Mouse (Mus musculus) liver, embryonic 13.5 days (tissue): ENCODE results near the gene Grik3. TPM values are rescaled to one million over a fixed set of nuclear protein-coding genes. Genes with fewer than 3 reads are reported as not detected.

ENCODE experiments used
- ATAC-seq: fragments of 200-750 bp; cut with Nextera tagmentation; 2 replicates; pipeline ENCODE4 v1.8.0; 2017; ENCODE audit warnings: low read depth, mild to moderate bottlenecking, moderate number of reproducible peaks, moderate library complexity
- DNase-seq: peaks from one replicate; pipeline ENCODE4 v3.0.0; 2022
- H3K27ac ChIP-seq: fragments of 300-500 bp; sonication (generic); 2 replicates; pipeline ENCODE4 v1.5.1; 2015; ENCODE audit warnings: moderate library complexity, mild to moderate bottlenecking, inconsistent platforms
- H3K27me3 ChIP-seq: fragments of 300-500 bp; sonication (generic); 2 replicates; pipeline ENCODE4 v1.6.1; 2015; ENCODE audit warnings: mild to moderate bottlenecking, inconsistent platforms
- H3K36me3 ChIP-seq: fragments of 300-500 bp; sonication (generic); 2 replicates; pipeline ENCODE4 v1.6.1; 2015; ENCODE audit warnings: mild to moderate bottlenecking, inconsistent platforms
- H3K4me1 ChIP-seq: fragments of 300-500 bp; sonication (generic); replicated peaks from 2 replicates; pipeline ENCODE4 v1.6.1; 2015; ENCODE audit warnings: inconsistent platforms
- H3K4me2 ChIP-seq: fragments of 300-500 bp; sonication (generic); 2 replicates; pipeline ENCODE4 v1.6.1; 2015; ENCODE audit warnings: inconsistent platforms, mild to moderate bottlenecking, moderate library complexity
- H3K4me3 ChIP-seq: fragments of 300-500 bp; sonication (generic); replicated peaks from 2 replicates; pipeline ENCODE4 v1.5.1; 2015; ENCODE audit warnings: mild to moderate bottlenecking, inconsistent platforms
- H3K9ac ChIP-seq: fragments of 300-500 bp; sonication (generic); 2 replicates; pipeline ENCODE4 v1.6.1; 2015; ENCODE audit warnings: mild to moderate bottlenecking, inconsistent platforms
- H3K9me3 ChIP-seq: fragments of 300-500 bp; sonication (generic); replicated peaks from 2 replicates; pipeline ENCODE4 v1.6.1; 2016; ENCODE audit warnings: inconsistent platforms
- WGBS: fragments of 180-500 bp; shearing (Covaris S2); methylation state at CpG from one replicate; pipeline ENCODE4 v1.1.7; 2015; ENCODE audit not compliant: insufficient replicate concordance; 5-methylcytosine and 5-hydroxymethylcytosine counted together
- polyA plus RNA-seq: library from polyadenylated mRNA; unstranded; fragments of >200 nt; fragmentation: Nextera tagmentation; extraction: Ambion mirVana; gene quantifications from 2 replicates; pipeline ENCODE4 v1.2.1, GENCODE M21; 2015

Gene Grik3
- polyA plus RNA-seq, 1 experiment from 2014 or later, result 0.01 TPM

GRCm38 (mm10) chr4:125478071-125478470 lies 12.4 kb upstream of the Grik3 start:
- H3K4me2 ChIP-seq, result no peak overlapping the region
- H3K9ac ChIP-seq, result no peak overlapping the region
- H3K27me3 ChIP-seq, result peaks cover 29% of the 10 kb centered on the region
- no peak for DNase-seq
- 20% methylated on average over 12 of the region's 12 CpGs for WGBS
- H3K4me1 ChIP-seq, result no peaks in the 10 kb centered on the region
- H3K4me3 ChIP-seq, result no peak overlapping the region
- no peaks in the 10 kb centered on the region for H3K9me3 ChIP-seq
- ATAC-seq, result no peak
- H3K36me3 ChIP-seq, result no peaks in the 10 kb centered on the region
- H3K27ac ChIP-seq, result no peak overlapping the region

GRCm38 (mm10) chr4:125481256-125481655 lies 9.2 kb upstream of the Grik3 start:
- H3K4me1 ChIP-seq, result no peaks in the 10 kb centered on the region
- no peak overlapping the region for H3K4me2 ChIP-seq
- DNase-seq (no peak), ATAC-seq (no peak)
- H3K36me3 ChIP-seq, result no peaks in the 10 kb centered on the region
- H3K4me3 ChIP-seq, result no peak overlapping the region
- H3K27me3 ChIP-seq, result peaks cover 56% of the 10 kb centered on the region
- H3K27ac ChIP-seq, result no peak overlapping the region
- 21% methylated on average over 3 of the region's 3 CpGs for WGBS
- no peaks in the 10 kb centered on the region for H3K9me3 ChIP-seq
- no peak overlapping the region for H3K9ac ChIP-seq

GRCm38 (mm10) chr4:125484131-125484530 lies 6.4 kb upstream of the Grik3 start:
- Histone ChIP-seq H3K9me3 (no peaks in the 10 kb centered on the region), H3K27me3 (peaks cover 79% of the 10 kb centered on the region), H3K4me2 (no peak overlapping the region), H3K4me3 (no peak overlapping the region), H3K9ac (no peak overlapping the region), H3K4me1 (no peaks in the 10 kb centered on the region), H3K36me3 (no peaks in the 10 kb centered on the region), H3K27ac (no peak overlapping the region)
- no peak for DNase-seq
- 26% methylated on average over 8 of the region's 8 CpGs for WGBS
- no peak for ATAC-seq

- Histone ChIP-seq H3K9ac (no peak overlapping the region), H3K9me3 (no peaks in the 10 kb centered on the region), H3K4me2 (no peak overlapping the region), H3K4me1 (no peaks in the 10 kb centered on the region), H3K36me3 (no peaks in the 10 kb centered on the region), H3K27ac (no peak overlapping the region), H3K27me3 (peaks cover 92% of the 10 kb centered on the region), H3K4me3 (no peak overlapping the region)
- ATAC-seq, result no peak
- 39% methylated on average over 15 of the region's 15 CpGs for WGBS
- DNase-seq, result no peak
These were observed 4.9 kb upstream of the Grik3 start for GRCm38 (mm10) chr4:125485416-125486239.

- WGBS, result 5% methylated on average over 12 of the region's 13 CpGs
- no peak overlapping the region for H3K4me3 ChIP-seq
- no peak overlapping the region for H3K27ac ChIP-seq
- no peaks in the 10 kb centered on the region for H3K36me3 ChIP-seq
- ATAC-seq, result no peak
- H3K9me3 ChIP-seq, result no peaks in the 10 kb centered on the region
- no peak overlapping the region for H3K9ac ChIP-seq
- no peak for DNase-seq
- peaks cover 92% of the 10 kb centered on the region for H3K27me3 ChIP-seq
- no peaks in the 10 kb centered on the region for H3K4me1 ChIP-seq
- H3K4me2 ChIP-seq, result no peak overlapping the region
These were observed 3.9 kb upstream of the Grik3 start for GRCm38 (mm10) chr4:125486616-125487015.

GRCm38 (mm10) chr4:125487031-125487430 lies 3.5 kb upstream of the Grik3 start:
- Histone ChIP-seq H3K9me3 (no peaks in the 10 kb centered on the region), H3K4me1 (no peaks in the 10 kb centered on the region), H3K36me3 (no peaks in the 10 kb centered on the region), H3K27ac (no peak overlapping the region), H3K4me3 (no peak overlapping the region), H3K27me3 (peaks cover 93% of the 10 kb centered on the region), H3K9ac (no peak overlapping the region), H3K4me2 (no peak overlapping the region)
- 3% methylated on average over 7 of the region's 7 CpGs for WGBS
- no peak for ATAC-seq
- DNase-seq, result no peak

GRCm38 (mm10) chr4:125488796-125489637 lies 1.5 kb upstream of the Grik3 start:
- Histone ChIP-seq H3K4me3 (no peak overlapping the region), H3K27ac (no peak overlapping the region)
- DNase-seq, result no peak

GRCm38 (mm10) chr4:125489901-125490590 lies 454 bp upstream of the Grik3 start:
- Histone ChIP-seq H3K4me2 (0 out of 2 replicates have a peak overlapping the region, but pooled peaks have one; percentile 8), H3K27ac (no peak overlapping the region), H3K27me3 (peaks cover 100% of the 10 kb centered on the region), H3K4me3 (no peak overlapping the region), H3K4me1 (no peaks in the 10 kb centered on the region), H3K9ac (no peak overlapping the region), H3K36me3 (no peaks in the 10 kb centered on the region), H3K9me3 (no peaks in the 10 kb centered on the region)
- DNase-seq (no peak), ATAC-seq (no peak)
- 3% methylated on average over 65 of the region's 81 CpGs for WGBS

More at GRCm38 (mm10) chr4:125488796-125489637, 1.5 kb upstream of the Grik3 start:
- Histone ChIP-seq H3K9ac (no peak overlapping the region), H3K9me3 (no peaks in the 10 kb centered on the region), H3K36me3 (no peaks in the 10 kb centered on the region), H3K4me2 (no peak overlapping the region), H3K4me1 (no peaks in the 10 kb centered on the region), H3K27me3 (peaks cover 100% of the 10 kb centered on the region)
- ATAC-seq, result no peak
- 6% methylated on average over 26 of the region's 26 CpGs for WGBS

GRCm38 (mm10) chr4:125491505-125492121 lies 1.1 kb downstream of the Grik3 start:
- WGBS, result under 1% methylated on average over 42 of the region's 42 CpGs
- ATAC-seq, result no peak
- no peaks in the 10 kb centered on the region for H3K36me3 ChIP-seq
- H3K4me2 ChIP-seq, result no peak overlapping the region
- DNase-seq, result no peak
- H3K4me1 ChIP-seq, result no peaks in the 10 kb centered on the region
- no peak overlapping the region for H3K4me3 ChIP-seq
- H3K27ac ChIP-seq, result no peak overlapping the region
- peaks cover 99% of the 10 kb centered on the region for H3K27me3 ChIP-seq
- no peaks in the 10 kb centered on the region for H3K9me3 ChIP-seq
- no peak overlapping the region for H3K9ac ChIP-seq

- DNase-seq, result no peak
- Histone ChIP-seq H3K36me3 (no peaks in the 10 kb centered on the region), H3K9ac (no peak overlapping the region), H3K27ac (no peak overlapping the region), H3K9me3 (no peaks in the 10 kb centered on the region), H3K4me3 (no peak overlapping the region), H3K27me3 (peaks cover 99% of the 10 kb centered on the region), H3K4me1 (no peaks in the 10 kb centered on the region), H3K4me2 (no peak overlapping the region)
- WGBS, result 10% methylated on average over 9 of the region's 9 CpGs
- ATAC-seq, result no peak
These were observed 1.6 kb downstream of the Grik3 start for GRCm38 (mm10) chr4:125492122-125492505.

- WGBS, result 26% methylated on average over 9 of the region's 9 CpGs
- Histone ChIP-seq H3K4me1 (no peaks in the 10 kb centered on the region), H3K9ac (no peak overlapping the region), H3K27me3 (peaks cover 99% of the 10 kb centered on the region), H3K27ac (no peak overlapping the region), H3K4me3 (no peak overlapping the region), H3K36me3 (no peaks in the 10 kb centered on the region), H3K4me2 (no peak overlapping the region), H3K9me3 (no peaks in the 10 kb centered on the region)
- ATAC-seq, result no peak
- DNase-seq, result no peak
These were observed 2.2 kb downstream of the Grik3 start for GRCm38 (mm10) chr4:125492706-125493105.
